Mouse (Mus musculus): ENCODE data around the gene Mlh3.

DNA sequence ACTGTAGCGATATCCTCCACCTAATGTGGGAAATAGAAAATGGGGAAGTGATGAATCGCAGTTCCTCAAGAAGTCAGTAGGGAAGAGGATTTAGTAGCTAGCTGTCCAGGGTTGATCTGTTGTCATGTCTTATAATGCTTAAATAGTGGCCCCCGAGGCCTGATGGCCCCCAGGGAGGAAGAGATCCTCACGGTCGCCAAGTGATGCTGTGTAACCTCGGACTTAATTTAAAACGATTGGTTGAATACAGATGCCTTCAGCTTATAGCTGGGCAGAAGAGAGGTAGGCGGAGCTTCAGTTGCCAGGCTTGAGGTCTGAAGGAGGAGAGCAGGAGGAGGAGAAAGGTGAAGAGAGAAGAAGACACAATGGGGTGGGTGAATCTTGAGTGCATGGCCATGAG is 13.9 kb upstream of the Mlh3 start:
- TF ChIP-seq POLR2AphosphoS5 (IDR thresholded peaks at IDR 0.05; ENCODE audit: insufficient replicate concordance, low read depth, low read length) (no peak), GATA1 (IDR thresholded peaks at IDR 0.05; ENCODE audit: borderline replicate concordance, low read length) (no peak)

Data from G1E (cell line).